Mouse (Mus musculus): Measurements from ENCODE around the gene Glipr1l1. TPM values are rescaled to one million over a fixed set of nuclear protein-coding genes. Genes with fewer than 3 reads are reported as not detected.
"Not testable (repeated sequence)": the region's sequence is repeated elsewhere in the genome, so short reads cannot be mapped to it uniquely, and the experiment has no call there.

Glipr1l1 gene
- not detected for total RNA-seq (2021)
- long read RNA-seq, experiment 1 = 0 reads
- long read RNA-seq, experiment 2 = 0 reads

- TF ChIP-seq CTCF (IDR thresholded peaks at IDR 0.05) = peak; percentile 27; the same call in 1 of the 2 replicates
- intact Hi-C loops (cut with DNase I) = loop anchor here (5.0 kb wide), 1 partner anchor 102 kb away; the partner anchor contains the start of genes Caps2 and Glipr1l3
- H3K27ac ChIP-seq = no peak within 1 kb of the TSS
- H3K4me3 ChIP-seq = no peak within 1 kb of the TSS
- DNase-seq = peak; percentile 18
Observed at GRCm38 (mm10) chr10:112059702-112060582, at the start of gene Glipr1l1. Glipr1l1 (plus strand) TSS chr10:112060189.

GRCm38 (mm10) chr10:112023585-112023984 lies 36.4 kb upstream of the Glipr1l1 start:
- no peak overlapping the region for H3K4me3 ChIP-seq
- intact Hi-C loops (cut with DNase I) = no loop called here
- no peak for TF ChIP-seq CTCF (IDR thresholded peaks at IDR 0.05)
- DNase-seq = no peak
- H3K27ac ChIP-seq = no peak overlapping the region

- H3K4me3 ChIP-seq; H3K27ac ChIP-seq; DNase-seq; intact Hi-C loops (cut with DNase I): not testable (repeated sequence)
Observed at GRCm38 (mm10) chr10:112028689-112029088, 31.3 kb upstream of the Glipr1l1 start.

DNA sequence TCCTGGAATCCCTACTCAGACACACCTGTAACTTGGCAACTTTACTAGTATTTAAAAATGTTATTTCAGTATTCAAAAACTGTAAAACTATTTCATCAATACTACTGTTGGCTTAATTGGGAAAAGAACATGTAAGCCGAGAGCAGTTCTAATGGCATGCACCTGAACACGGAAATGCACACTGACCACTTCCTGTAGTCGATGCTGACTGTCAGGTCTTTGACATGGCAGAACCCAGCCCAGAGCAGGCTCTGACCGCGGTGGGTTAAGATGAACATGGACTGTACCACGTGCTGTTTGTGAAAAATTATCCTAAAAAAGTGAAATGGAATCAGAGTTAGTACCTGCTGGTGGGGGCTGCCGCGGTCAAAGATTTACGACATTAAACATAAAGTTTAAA lies 16.5 kb upstream of the Glipr1l1 start:
- intact Hi-C loops (cut with DNase I) = not testable (repeated sequence)

DNA sequence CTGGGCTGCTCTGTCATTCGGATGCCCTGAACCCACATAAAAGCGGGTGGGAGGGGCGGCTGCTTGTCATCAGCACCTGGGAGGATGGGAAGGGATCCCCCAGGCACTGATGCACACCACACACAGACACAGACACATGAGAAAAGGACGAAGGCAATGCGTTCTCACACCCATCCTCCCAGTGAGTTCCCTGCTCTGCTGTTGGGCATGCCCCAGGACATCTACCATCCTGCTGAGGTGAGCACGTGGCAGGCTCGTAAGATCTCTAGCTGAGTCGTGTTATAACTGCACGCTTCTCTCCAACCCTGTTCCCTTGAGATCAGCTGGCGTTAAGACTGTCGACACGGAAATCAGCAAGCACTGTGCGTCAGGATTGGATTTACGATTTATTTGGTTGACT lies 15.7 kb upstream of the Glipr1l1 start:
- H3K4me3 ChIP-seq; H3K27ac ChIP-seq; DNase-seq; intact Hi-C loops (cut with DNase I): not testable (repeated sequence)

More for the DNA sequence above, 16.5 kb upstream of the Glipr1l1 start:
- DNase-seq, H3K27ac ChIP-seq, H3K4me3 ChIP-seq: not testable (repeated sequence)

DNA sequence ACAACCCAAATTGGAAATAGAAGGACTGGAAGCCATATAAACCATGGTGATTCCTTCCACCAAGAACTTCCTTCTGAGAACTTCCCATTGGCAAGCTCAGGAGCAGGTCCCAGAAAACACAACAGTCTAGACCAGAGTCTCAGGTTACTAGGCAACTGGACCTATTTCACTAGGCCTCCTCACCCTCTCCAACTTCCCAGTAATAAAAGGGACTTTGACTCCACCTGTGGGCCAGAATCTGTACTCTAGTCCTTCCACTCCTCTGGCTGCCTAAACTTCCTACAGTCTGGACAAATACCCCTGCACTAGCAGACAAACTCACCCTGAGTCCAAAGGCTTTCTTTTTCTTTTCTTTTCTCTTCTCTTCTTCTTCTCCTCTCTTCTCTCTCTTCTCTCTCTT lies 8.8 kb upstream of the Glipr1l1 start:
- Histone ChIP-seq H3K27ac (no peak overlapping the region), H3K4me3 (no peak overlapping the region)
- no peak for TF ChIP-seq CTCF (IDR thresholded peaks at IDR 0.05)
- DNase-seq = no peak
- intact Hi-C loops (cut with DNase I) = no loop called here

- intact Hi-C loops (cut with DNase I); H3K4me3 ChIP-seq; H3K27ac ChIP-seq; DNase-seq: not testable (repeated sequence)
Observed at GRCm38 (mm10) chr10:112051956-112052355, 8.0 kb upstream of the Glipr1l1 start.

GRCm38 (mm10) chr10:112060583-112060934 lies 570 bp downstream of the Glipr1l1 start:
- DNase-seq; H3K27ac ChIP-seq; H3K4me3 ChIP-seq; intact Hi-C loops (cut with DNase I): not testable (repeated sequence)

- no peak for TF ChIP-seq CTCF (IDR thresholded peaks at IDR 0.05)
- DNase-seq = no peak
- intact Hi-C loops (cut with DNase I) = loop anchor here (5.0 kb wide), 1 partner anchor 57 kb away; no protein-coding TSS in a partner anchor
- H3K4me3 ChIP-seq = no peak overlapping the region
- H3K27ac ChIP-seq = no peak overlapping the region
Observed at GRCm38 (mm10) chr10:112080044-112080443, 20.1 kb downstream of the Glipr1l1 start.

DNA sequence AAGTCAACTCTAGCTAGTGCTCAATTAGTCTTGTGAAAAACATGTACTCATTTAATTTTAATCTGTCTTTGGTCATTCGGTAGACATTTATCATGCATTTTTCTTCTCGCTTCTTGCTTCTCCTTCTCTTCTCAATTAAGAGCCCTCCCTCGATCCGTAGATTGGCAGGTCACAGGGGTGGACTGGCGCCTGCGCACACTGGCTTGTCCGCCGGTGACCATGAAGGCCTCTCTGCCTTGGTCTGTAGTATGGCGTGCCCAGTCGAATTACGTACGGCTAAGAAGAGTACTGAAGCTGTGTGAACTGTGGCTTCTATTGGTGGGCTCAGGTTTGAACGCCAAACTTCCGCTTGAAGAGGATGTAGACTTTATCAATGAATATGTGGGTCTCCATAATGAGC lies 23.2 kb downstream of the Glipr1l1 start, which contains the start of gene Glipr1l2:
Gene Glipr1l2, plus strand, starts transcription at position 198 of the 400 bp plus-strand sequence.
- no peak for TF ChIP-seq CTCF (IDR thresholded peaks at IDR 0.05)
- Histone ChIP-seq H3K4me3 (no peak within 1 kb of the TSS), H3K27ac (no peak within 1 kb of the TSS)
- intact Hi-C loops (cut with DNase I) = loop anchor here (5.0 kb wide), 1 partner anchor 54 kb away; no protein-coding TSS in a partner anchor
- no peak for DNase-seq

DNA sequence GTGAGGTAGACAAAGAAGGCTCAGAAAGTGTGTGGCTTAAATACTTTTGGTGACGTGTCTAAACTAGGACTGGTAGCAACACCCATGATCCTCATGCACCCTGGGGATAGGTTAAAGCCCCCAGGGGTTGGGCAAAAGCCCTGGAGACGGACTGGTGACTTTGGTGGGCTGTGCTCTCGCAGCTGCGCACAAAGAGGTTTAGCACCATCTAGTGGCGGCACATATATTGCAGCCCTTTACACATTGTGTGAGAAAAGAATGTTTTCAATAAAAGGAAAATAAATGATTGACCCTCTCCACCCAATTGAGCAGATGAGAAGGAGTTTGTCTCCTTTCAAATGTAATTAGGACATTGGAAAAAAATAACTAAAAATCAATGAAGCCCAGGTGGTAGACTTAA lies 45.8 kb downstream of the Glipr1l1 start:
- H3K27ac ChIP-seq, H3K4me3 ChIP-seq: not testable (repeated sequence)
- peak; percentile 74 for TF ChIP-seq CTCF (IDR thresholded peaks at IDR 0.05)
- peak; percentile 31 for DNase-seq
- intact Hi-C loops (cut with DNase I) = loop anchor here (5.0 kb wide), 1 partner anchor 128 kb away; no protein-coding TSS in a partner anchor

DNA sequence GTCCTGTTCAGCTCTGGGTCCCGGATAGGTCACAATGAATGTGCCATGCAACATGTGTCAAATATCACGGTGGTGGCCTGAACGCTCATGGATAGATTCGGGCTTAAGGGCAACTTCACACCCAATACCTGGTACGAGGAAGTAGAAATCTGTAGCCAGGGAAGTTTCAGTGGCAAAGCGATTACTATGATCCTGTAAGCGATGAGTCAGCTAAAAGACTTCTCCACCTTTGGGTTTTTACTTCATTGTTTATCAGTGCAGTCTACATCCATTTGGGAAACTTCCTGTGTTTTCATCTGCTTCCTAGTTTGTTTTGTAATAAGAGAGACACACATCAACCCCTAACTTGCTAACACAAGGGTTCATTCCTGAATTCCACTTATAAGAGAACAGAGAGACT lies 50.4 kb downstream of the Glipr1l1 start:
- intact Hi-C loops (cut with DNase I) = no loop called here
- Histone ChIP-seq H3K27ac (no peak overlapping the region), H3K4me3 (no peak overlapping the region)
- DNase-seq = no peak
- no peak for TF ChIP-seq CTCF (IDR thresholded peaks at IDR 0.05)

- DNase-seq; intact Hi-C loops (cut with DNase I); H3K27ac ChIP-seq; H3K4me3 ChIP-seq: not testable (repeated sequence)
Observed at GRCm38 (mm10) chr10:112125090-112125489, 65.1 kb downstream of the Glipr1l1 start.

GRCm38 (mm10) chr10:112127682-112128230 lies 67.8 kb downstream of the Glipr1l1 start:
- DNase-seq; H3K4me3 ChIP-seq; H3K27ac ChIP-seq; intact Hi-C loops (cut with DNase I): not testable (repeated sequence)

Other genes with a start within 250 kb of the Glipr1l1 start
- 10 to 100 TPM; 27.4 to 29.5 TPM for gene Krr1, start 87.5 kb upstream of the Glipr1l1 start, total RNA-seq (2021)
- gene Glipr1, start 57.6 kb upstream of the Glipr1l1 start, total RNA-seq (2021) = under 1 TPM in 1 of 2 experiments, not detected in 1; 0.20 TPM
- gene Glipr1l2, start 23.2 kb downstream of the Glipr1l1 start, total RNA-seq (2021) = not detected
- not detected for gene Glipr1l3, start 100.1 kb downstream of the Glipr1l1 start, total RNA-seq (2021)
- not detected for gene Caps2, start 103.4 kb downstream of the Glipr1l1 start, total RNA-seq (2021)
- gene Kcnc2, start 210.9 kb downstream of the Glipr1l1 start, total RNA-seq (2021) = under 1 TPM; 0.13 to 0.28 TPM

Data from gastrocnemius, adult 2 months (tissue).